Mouse (Mus musculus): ENCODE results near the gene Elmo3. TPM values are rescaled to one million over a fixed set of nuclear protein-coding genes. Genes with fewer than 3 reads are reported as not detected.

Elmo3 gene
- polyA plus RNA-seq, 1 experiment from 2014 or later, result 1.3 TPM

DNA sequence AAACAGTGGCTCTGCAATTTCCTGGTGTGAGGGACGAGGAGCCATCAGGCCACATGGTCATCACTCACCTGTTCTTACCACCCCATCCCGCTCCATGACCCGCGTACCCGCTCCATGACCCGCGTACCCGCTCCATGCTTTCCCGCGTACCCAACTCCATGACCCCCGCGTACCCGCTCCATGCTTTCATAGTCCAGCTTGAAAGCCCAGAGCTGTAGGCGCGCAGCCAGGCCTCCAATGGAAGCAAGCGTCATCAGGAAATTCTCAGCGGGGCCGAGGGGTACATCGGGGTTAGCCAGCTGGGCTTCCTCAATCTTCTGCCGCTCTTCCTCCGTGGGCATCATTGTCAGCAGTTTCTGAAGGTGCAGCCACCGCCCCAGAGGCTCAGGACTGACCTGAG, 26.1 kb downstream of the Elmo3 start:
- H3K4me1 ChIP-seq (replicated peaks; ENCODE audit: control insufficient read depth, insufficient read depth, low read length), result peaks cover 9% of the 10 kb centered on the region
- no peaks in the 10 kb centered on the region for H3K9me3 ChIP-seq (ENCODE audit: control insufficient read depth, low read length)
- H3K27ac ChIP-seq (ENCODE audit: low read length), result no peak overlapping the region
- no peak for ATAC-seq
- H3K27me3 ChIP-seq (replicated peaks; ENCODE audit: control insufficient read depth, insufficient read depth, low read length), result no peaks in the 10 kb centered on the region
- peaks cover 26% of the 10 kb centered on the region for H3K36me3 ChIP-seq (ENCODE audit: control insufficient read depth, insufficient read depth)
- no peak overlapping the region for H3K9ac ChIP-seq (replicated peaks; ENCODE audit: low read depth, low read length)
- H3K4me2 ChIP-seq (ENCODE audit: low read length), result no peak overlapping the region
- WGBS, result 95% methylated on average over 22 of the region's 22 CpGs
- no peak overlapping the region for H3K4me3 ChIP-seq (replicated peaks; ENCODE audit: low read length)

DNA sequence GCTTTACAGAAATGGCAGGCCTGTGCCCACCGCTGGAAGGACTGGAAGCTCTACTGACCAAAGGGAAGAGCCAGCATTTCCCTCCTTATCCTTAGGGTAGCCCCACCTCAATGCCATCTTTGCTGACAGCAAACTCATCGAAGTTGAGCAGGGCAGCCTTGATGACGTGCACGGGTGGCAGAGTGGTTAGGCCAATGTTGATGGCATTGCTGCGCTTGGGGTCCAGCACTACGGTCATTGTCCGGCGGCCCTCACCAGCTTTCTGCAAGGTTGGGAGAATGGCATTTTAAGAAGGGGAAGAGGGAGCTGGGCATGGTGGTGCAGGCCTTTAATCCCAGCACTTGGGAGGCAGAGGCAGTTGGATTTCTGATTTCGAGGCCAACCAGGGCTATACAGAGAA, 26.5 kb downstream of the Elmo3 start:
- H3K36me3 ChIP-seq (ENCODE audit: control insufficient read depth, insufficient read depth), result peaks cover 26% of the 10 kb centered on the region
- no peak overlapping the region for H3K4me3 ChIP-seq (replicated peaks; ENCODE audit: low read length)
- H3K27me3 ChIP-seq (replicated peaks; ENCODE audit: control insufficient read depth, insufficient read depth, low read length), result no peaks in the 10 kb centered on the region
- H3K27ac ChIP-seq (ENCODE audit: low read length), result no peak overlapping the region
- no peak for ATAC-seq
- 96% methylated on average over 9 of the region's 9 CpGs for WGBS
- H3K9ac ChIP-seq (replicated peaks; ENCODE audit: low read depth, low read length), result no peak overlapping the region
- no peaks in the 10 kb centered on the region for H3K9me3 ChIP-seq (ENCODE audit: control insufficient read depth, low read length)
- no peak overlapping the region for H3K4me2 ChIP-seq (ENCODE audit: low read length)
- H3K4me1 ChIP-seq (replicated peaks; ENCODE audit: control insufficient read depth, insufficient read depth, low read length), result peaks cover 7% of the 10 kb centered on the region

DNA sequence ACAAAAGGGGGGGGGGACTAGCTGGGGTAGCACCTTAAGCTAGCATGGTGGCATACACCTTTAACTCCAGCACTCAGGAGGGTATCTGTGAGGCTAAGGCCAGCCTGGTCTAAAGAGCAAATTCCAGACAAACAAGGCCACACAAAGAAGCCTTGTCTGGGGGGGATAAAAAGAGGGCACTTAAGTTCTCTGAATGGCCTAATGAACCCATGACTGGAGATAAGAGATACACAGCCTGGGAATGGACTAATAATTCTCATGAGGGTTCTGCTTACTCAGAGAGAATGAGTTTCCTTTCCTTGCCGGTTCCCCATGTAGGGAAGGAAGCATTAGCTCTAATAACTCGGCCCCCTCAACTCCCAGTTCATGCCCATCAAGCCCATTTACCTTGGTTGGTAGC, 27.1 kb downstream of the Elmo3 start:
- Histone ChIP-seq H3K27me3 (replicated peaks; ENCODE audit: control insufficient read depth, insufficient read depth, low read length) (no peaks in the 10 kb centered on the region), H3K36me3 (ENCODE audit: control insufficient read depth, insufficient read depth) (peaks cover 26% of the 10 kb centered on the region), H3K9ac (replicated peaks; ENCODE audit: low read depth, low read length) (no peak overlapping the region), H3K4me2 (ENCODE audit: low read length) (no peak overlapping the region), H3K4me3 (replicated peaks; ENCODE audit: low read length) (no peak overlapping the region), H3K27ac (ENCODE audit: low read length) (no peak overlapping the region), H3K4me1 (replicated peaks; ENCODE audit: control insufficient read depth, insufficient read depth, low read length) (peaks cover under 1% of the 10 kb centered on the region), H3K9me3 (ENCODE audit: control insufficient read depth, low read length) (no peaks in the 10 kb centered on the region)
- WGBS, result 72% methylated on average over 2 of the region's 2 CpGs
- ATAC-seq, result no peak

GRCm38 (mm10) chr8:105336373-105337130, 31.2 kb downstream of the Elmo3 start:
- no peak overlapping the region for H3K27ac ChIP-seq (ENCODE audit: low read length)
- H3K9ac ChIP-seq (replicated peaks; ENCODE audit: low read depth, low read length), result no peak overlapping the region
- H3K4me2 ChIP-seq (ENCODE audit: low read length), result no peak overlapping the region
- no peaks in the 10 kb centered on the region for H3K27me3 ChIP-seq (replicated peaks; ENCODE audit: control insufficient read depth, insufficient read depth, low read length)
- no peak overlapping the region for H3K4me3 ChIP-seq (replicated peaks; ENCODE audit: low read length)
- no peaks in the 10 kb centered on the region; the same call in 1 of the 2 replicates for H3K4me1 ChIP-seq (replicated peaks; ENCODE audit: control insufficient read depth, insufficient read depth, low read length)
- ATAC-seq, result peak; percentile 43
- no peaks in the 10 kb centered on the region for H3K9me3 ChIP-seq (ENCODE audit: control insufficient read depth, low read length)
- H3K36me3 ChIP-seq (ENCODE audit: control insufficient read depth, insufficient read depth), result peaks cover 4% of the 10 kb centered on the region
- WGBS, result 48% methylated on average over 32 of the region's 32 CpGs

- H3K4me3 ChIP-seq (replicated peaks; ENCODE audit: low read length), result no peak overlapping the region
- H3K27ac ChIP-seq (ENCODE audit: low read length), result no peak overlapping the region
- H3K27me3 ChIP-seq (replicated peaks; ENCODE audit: control insufficient read depth, insufficient read depth, low read length), result no peaks in the 10 kb centered on the region
- H3K4me2 ChIP-seq (ENCODE audit: low read length), result no peak overlapping the region
- H3K36me3 ChIP-seq (ENCODE audit: control insufficient read depth, insufficient read depth), result no peaks in the 10 kb centered on the region
- ATAC-seq, result no peak
- no peaks in the 10 kb centered on the region for H3K9me3 ChIP-seq (ENCODE audit: control insufficient read depth, low read length)
- whole genome bisulfite sequencing, result 64% methylated on average over 4 of the region's 4 CpGs
- no peak overlapping the region for H3K9ac ChIP-seq (replicated peaks; ENCODE audit: low read depth, low read length)
- no peaks in the 10 kb centered on the region; the same call in 1 of the 2 replicates for H3K4me1 ChIP-seq (replicated peaks; ENCODE audit: control insufficient read depth, insufficient read depth, low read length)
These were observed 33.6 kb downstream of the Elmo3 start for GRCm38 (mm10) chr8:105338992-105339391.

- no peak for ATAC-seq
- H3K27me3 ChIP-seq (replicated peaks; ENCODE audit: control insufficient read depth, insufficient read depth, low read length), result no peaks in the 10 kb centered on the region
- H3K4me1 ChIP-seq (replicated peaks; ENCODE audit: control insufficient read depth, insufficient read depth, low read length), result no peaks in the 10 kb centered on the region; the same call in 1 of the 2 replicates
- H3K9me3 ChIP-seq (ENCODE audit: control insufficient read depth, low read length), result no peaks in the 10 kb centered on the region
- no peak overlapping the region for H3K4me3 ChIP-seq (replicated peaks; ENCODE audit: low read length)
- H3K36me3 ChIP-seq (ENCODE audit: control insufficient read depth, insufficient read depth), result no peaks in the 10 kb centered on the region
- H3K4me2 ChIP-seq (ENCODE audit: low read length), result no peak overlapping the region
- H3K9ac ChIP-seq (replicated peaks; ENCODE audit: low read depth, low read length), result no peak overlapping the region
- no peak overlapping the region for H3K27ac ChIP-seq (ENCODE audit: low read length)
- 80% methylated on average over 6 of the region's 6 CpGs for WGBS
These were observed 34.7 kb downstream of the Elmo3 start for GRCm38 (mm10) chr8:105339886-105340635.

- Histone ChIP-seq H3K36me3 (ENCODE audit: control insufficient read depth, insufficient read depth) (no peaks in the 10 kb centered on the region), H3K4me3 (replicated peaks; ENCODE audit: low read length) (no peak overlapping the region), H3K4me1 (replicated peaks; ENCODE audit: control insufficient read depth, insufficient read depth, low read length) (peaks cover 1% of the 10 kb centered on the region), H3K4me2 (ENCODE audit: low read length) (no peak overlapping the region), H3K27ac (ENCODE audit: low read length) (no peak overlapping the region), H3K9ac (replicated peaks; ENCODE audit: low read depth, low read length) (no peak overlapping the region), H3K27me3 (replicated peaks; ENCODE audit: control insufficient read depth, insufficient read depth, low read length) (no peaks in the 10 kb centered on the region), H3K9me3 (ENCODE audit: control insufficient read depth, low read length) (no peaks in the 10 kb centered on the region)
- WGBS, result 32% methylated on average over 8 of the region's 8 CpGs
- ATAC-seq, result no peak
These were observed 36.0 kb downstream of the Elmo3 start for GRCm38 (mm10) chr8:105341399-105341798.

- Histone ChIP-seq H3K4me3 (replicated peaks; ENCODE audit: low read length) (no peak overlapping the region), H3K9me3 (ENCODE audit: control insufficient read depth, low read length) (no peaks in the 10 kb centered on the region), H3K4me2 (ENCODE audit: low read length) (no peak overlapping the region), H3K27ac (ENCODE audit: low read length) (no peak overlapping the region), H3K36me3 (ENCODE audit: control insufficient read depth, insufficient read depth) (no peaks in the 10 kb centered on the region), H3K4me1 (replicated peaks; ENCODE audit: control insufficient read depth, insufficient read depth, low read length) (peaks cover 13% of the 10 kb centered on the region), H3K9ac (replicated peaks; ENCODE audit: low read depth, low read length) (no peak overlapping the region), H3K27me3 (replicated peaks; ENCODE audit: control insufficient read depth, insufficient read depth, low read length) (no peaks in the 10 kb centered on the region)
- ATAC-seq, result no peak
- WGBS, result 75% methylated on average over 4 of the region's 4 CpGs
These were observed 37.4 kb downstream of the Elmo3 start for GRCm38 (mm10) chr8:105342768-105343167.

- H3K36me3 ChIP-seq (ENCODE audit: control insufficient read depth, insufficient read depth), result no peaks in the 10 kb centered on the region
- no peaks in the 10 kb centered on the region for H3K9me3 ChIP-seq (ENCODE audit: control insufficient read depth, low read length)
- H3K9ac ChIP-seq (replicated peaks; ENCODE audit: low read depth, low read length), result no peak overlapping the region
- H3K27ac ChIP-seq (ENCODE audit: low read length), result no peak overlapping the region
- no peaks in the 10 kb centered on the region for H3K27me3 ChIP-seq (replicated peaks; ENCODE audit: control insufficient read depth, insufficient read depth, low read length)
- no peak overlapping the region for H3K4me3 ChIP-seq (replicated peaks; ENCODE audit: low read length)
- ATAC-seq, result no peak
- 58% methylated on average over 6 of the region's 8 CpGs for WGBS
- peaks cover 17% of the 10 kb centered on the region for H3K4me1 ChIP-seq (replicated peaks; ENCODE audit: control insufficient read depth, insufficient read depth, low read length)
- no peak overlapping the region for H3K4me2 ChIP-seq (ENCODE audit: low read length)
These were observed 38.6 kb downstream of the Elmo3 start for GRCm38 (mm10) chr8:105343791-105344574.

All from forebrain, embryonic 16.5 days (tissue).